24 mouse cellular contexts compared by ENCODE assay signal in the genomic region with DNA sequence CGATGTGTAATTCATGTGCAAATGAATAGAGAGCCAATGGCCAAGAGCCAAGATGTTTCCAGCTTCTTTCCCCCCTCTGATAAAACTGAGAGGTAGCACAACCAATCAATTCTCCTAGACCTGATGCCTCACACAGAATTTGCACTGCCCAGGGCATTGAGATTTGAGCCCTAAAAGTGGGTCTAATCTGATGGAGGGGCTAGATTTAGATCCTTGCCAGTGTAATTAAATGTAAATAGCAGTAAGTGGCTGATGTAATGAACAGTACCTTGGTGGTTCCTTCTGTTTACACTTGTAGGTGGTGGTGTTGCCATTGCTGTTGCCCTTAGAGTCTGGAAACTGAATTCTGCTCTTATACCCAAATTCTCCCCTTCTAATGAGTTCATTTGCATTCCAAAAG. TPM values are rescaled to one million over a fixed set of nuclear protein-coding genes. Genes with fewer than 3 reads are reported as not detected.
DNase-seq lines count a peak whose midpoint lies in the region; ATAC-seq and TF ChIP-seq lines count a peak whose summit lies in the region.
"Had no signal": no experiment of that assay in that cellular context is flagged by ENCODE, and none has a peak within 500 bp of the region (broad histone marks: within the 10 kb centered on the region; RNA-seq: fewer than 3 reads in every experiment).

No protein-coding gene starts in this region.

- WGBS in hindbrain, embryonic 16.5 days = 40% methylated on average over 1 of the region's 1 CpGs
- 40% methylated on average over 1 of the region's 1 CpGs for WGBS in hindbrain, postnatal 0 days
- WGBS in midbrain, embryonic 15.5 days = 35% methylated on average over 1 of the region's 1 CpGs
- WGBS in midbrain, embryonic 11.5 days = 80% methylated on average over 1 of the region's 1 CpGs
- WGBS in forebrain, embryonic 14.5 days = 8% methylated on average over 1 of the region's 1 CpGs

- ATAC-seq in hindbrain, embryonic 16.5 days = no peak
- no peak for ATAC-seq in hindbrain, postnatal 0 days
- ATAC-seq in midbrain, embryonic 15.5 days (replicated peaks) = 0 out of 2 replicates have a peak, but pooled peaks have one; percentile 15
- no peak for ATAC-seq in midbrain, embryonic 11.5 days (ENCODE audit: low FRiP score)
- peak; percentile 73 for ATAC-seq in forebrain, embryonic 14.5 days
- ATAC-seq: activated CD4-positive, CD25-positive, alpha-beta regulatory T cell, adult 4 months; intestine, postnatal 0 days; liver, embryonic 12.5 days; liver, postnatal 0 days had no signal

- H3K4me1 ChIP-seq in hindbrain, embryonic 16.5 days (ENCODE audit: control insufficient read depth, insufficient read depth, low read depth, low read length) = peaks cover 4% of the 10 kb centered on the region
- 0 out of 2 replicates have a peak, but pooled peaks cover 5% of the 10 kb centered on the region for H3K4me1 ChIP-seq in hindbrain, postnatal 0 days (ENCODE audit: insufficient read depth, low read length)
- H3K4me1 ChIP-seq in midbrain, embryonic 15.5 days = peaks cover 26% of the 10 kb centered on the region
- H3K4me1 ChIP-seq in midbrain, embryonic 11.5 days (ENCODE audit: control insufficient read depth, insufficient read depth, low read length) = no peaks in the 10 kb centered on the region
- H3K4me1 ChIP-seq in forebrain, embryonic 14.5 days (ENCODE audit: control insufficient read depth, insufficient read depth, low read length) = peaks cover 12% of the 10 kb centered on the region
- H3K4me1 ChIP-seq: hindbrain, embryonic 12.5 days; liver, embryonic 12.5 days had no signal

- H3K9me3 ChIP-seq in hindbrain, embryonic 16.5 days (ENCODE audit: control insufficient read depth, low read length) = no peaks in the 10 kb centered on the region
- H3K9me3 ChIP-seq in hindbrain, postnatal 0 days (ENCODE audit: low read length) = no peaks in the 10 kb centered on the region
- H3K9me3 ChIP-seq in midbrain, embryonic 15.5 days = no peaks in the 10 kb centered on the region
- H3K9me3 ChIP-seq in midbrain, embryonic 11.5 days (ENCODE audit: control insufficient read depth, low read length) = no peaks in the 10 kb centered on the region
- H3K9me3 ChIP-seq in forebrain, embryonic 14.5 days (replicated peaks; ENCODE audit: control insufficient read depth, low read length) = no peaks in the 10 kb centered on the region
- H3K9me3 ChIP-seq: embryonic facial prominence, embryonic 13.5 days; hindbrain, embryonic 12.5 days; liver, embryonic 12.5 days had no signal

- no peaks in the 10 kb centered on the region for H3K27me3 ChIP-seq in hindbrain, embryonic 16.5 days (replicated peaks; ENCODE audit: control insufficient read depth, insufficient read depth, low read length)
- no peaks in the 10 kb centered on the region for H3K27me3 ChIP-seq in hindbrain, postnatal 0 days (ENCODE audit: insufficient read depth, low read length)
- H3K27me3 ChIP-seq in midbrain, embryonic 15.5 days (replicated peaks) = no peaks in the 10 kb centered on the region
- no peaks in the 10 kb centered on the region for H3K27me3 ChIP-seq in midbrain, embryonic 11.5 days (ENCODE audit: control insufficient read depth, insufficient read depth, low read length)
- no peaks in the 10 kb centered on the region for H3K27me3 ChIP-seq in forebrain, embryonic 14.5 days (replicated peaks; ENCODE audit: control insufficient read depth, insufficient read depth, low read length)
- H3K27me3 ChIP-seq: embryonic facial prominence, embryonic 13.5 days; hindbrain, embryonic 12.5 days; liver, embryonic 12.5 days had no signal

- no peak overlapping the region for H3K4me2 ChIP-seq in hindbrain, embryonic 16.5 days (ENCODE audit: low read length)
- H3K4me2 ChIP-seq in hindbrain, postnatal 0 days (ENCODE audit: low read depth, low read length) = no peak overlapping the region
- no peak overlapping the region for H3K4me2 ChIP-seq in midbrain, embryonic 15.5 days
- H3K4me2 ChIP-seq in midbrain, embryonic 11.5 days = no peak overlapping the region
- no peak overlapping the region for H3K4me2 ChIP-seq in forebrain, embryonic 14.5 days (ENCODE audit: low read length)
- H3K4me2 ChIP-seq: embryonic facial prominence, embryonic 13.5 days; hindbrain, embryonic 12.5 days; liver, embryonic 12.5 days had no signal

- H3K27ac ChIP-seq in hindbrain, embryonic 16.5 days (ENCODE audit: low read depth, low read length) = 0 out of 2 replicates have a peak overlapping the region, but pooled peaks have one; percentile 27
- no peak overlapping the region for H3K27ac ChIP-seq in hindbrain, postnatal 0 days
- no peak overlapping the region for H3K27ac ChIP-seq in midbrain, embryonic 15.5 days
- H3K27ac ChIP-seq in midbrain, embryonic 11.5 days (ENCODE audit: low read depth, low read length) = no peak overlapping the region
- H3K27ac ChIP-seq in forebrain, embryonic 14.5 days (ENCODE audit: low read depth, low read length) = no peak overlapping the region
- H3K27ac ChIP-seq: embryonic facial prominence, embryonic 13.5 days; hindbrain, embryonic 12.5 days; liver, embryonic 12.5 days had no signal

- no peak for TF ChIP-seq CTCF in hindbrain, postnatal 0 days (IDR thresholded peaks at IDR 0.05; ENCODE audit: low read depth)

- no peak overlapping the region for H3K4me3 ChIP-seq in hindbrain, embryonic 16.5 days (ENCODE audit: low read length)
- no peak overlapping the region for H3K4me3 ChIP-seq in hindbrain, postnatal 0 days (ENCODE audit: low read length)
- H3K4me3 ChIP-seq in midbrain, embryonic 15.5 days = no peak overlapping the region
- no peak overlapping the region for H3K4me3 ChIP-seq in midbrain, embryonic 11.5 days (ENCODE audit: low read depth, low read length)
- no peak overlapping the region for H3K4me3 ChIP-seq in forebrain, embryonic 14.5 days (ENCODE audit: low read depth, low read length)
- H3K4me3 ChIP-seq: embryonic facial prominence, embryonic 13.5 days; hindbrain, embryonic 12.5 days; liver, embryonic 12.5 days had no signal

- H3K36me3 ChIP-seq in hindbrain, embryonic 16.5 days (ENCODE audit: control insufficient read depth, insufficient read depth, low read length) = no peaks in the 10 kb centered on the region
- H3K36me3 ChIP-seq in hindbrain, postnatal 0 days (ENCODE audit: insufficient read depth, low read length) = no peaks in the 10 kb centered on the region
- H3K36me3 ChIP-seq in midbrain, embryonic 15.5 days (replicated peaks) = no peaks in the 10 kb centered on the region
- no peaks in the 10 kb centered on the region; the same call in 1 of the 2 replicates for H3K36me3 ChIP-seq in midbrain, embryonic 11.5 days (ENCODE audit: control insufficient read depth, insufficient read depth, low read length)
- H3K36me3 ChIP-seq in forebrain, embryonic 14.5 days (ENCODE audit: control insufficient read depth, insufficient read depth, low read length) = no peaks in the 10 kb centered on the region
- H3K36me3 ChIP-seq: embryonic facial prominence, embryonic 13.5 days; hindbrain, embryonic 12.5 days; liver, embryonic 12.5 days had no signal

- no peak overlapping the region for H3K9ac ChIP-seq in hindbrain, embryonic 16.5 days (ENCODE audit: low read depth, low read length)
- H3K9ac ChIP-seq in hindbrain, postnatal 0 days (replicated peaks; ENCODE audit: low read length) = no peak overlapping the region
- H3K9ac ChIP-seq in midbrain, embryonic 15.5 days = no peak overlapping the region
- H3K9ac ChIP-seq in midbrain, embryonic 11.5 days (ENCODE audit: low read length) = no peak overlapping the region
- H3K9ac ChIP-seq in forebrain, embryonic 14.5 days (ENCODE audit: low read length) = no peak overlapping the region
- H3K9ac ChIP-seq: embryonic facial prominence, embryonic 13.5 days; hindbrain, embryonic 12.5 days; liver, embryonic 12.5 days; liver, postnatal 0 days had no signal

- DNase-seq in hindbrain, postnatal 0 days (ENCODE audit: low spot score) = no peak
- no peak for DNase-seq in midbrain, embryonic 11.5 days (ENCODE audit: low spot score, missing footprints)
- DNase-seq in forebrain, embryonic 14.5 days (ENCODE audit: low spot score) = peak; percentile 40
- no peak for DNase-seq in gastrocnemius, adult 18-20 months (ENCODE audit: low spot score)
- DNase-seq: adrenal gland, adult 2 months; B cell, adult 2 months; cerebellum, adult 9-10 months; gastrocnemius, postnatal 14 days; heart, postnatal 36 days; kidney, adult 9 months; kidney, postnatal 10 days; left cerebral cortex, postnatal 4 days; liver, postnatal 0 days; lung, postnatal 36 days; thymus, adult 2 months; thymus, postnatal 4 days had no signal

RNA-seq across cellular contexts. Expression of gene Cpe, which starts 52.3 kb away (rescaled TPM):
- polyA plus RNA-seq in hindbrain, embryonic 16.5 days (2015; fragmentation: Nextera tagmentation; extraction: Ambion mirVana) = 718 and 866 TPM in 2 replicates
- 614 and 704 TPM in 2 replicates for total RNA-seq in hindbrain, postnatal 0 days (2014; rRNA removed)
- polyA plus RNA-seq in hindbrain, postnatal 0 days (2015; fragmentation: Nextera tagmentation; extraction: Ambion mirVana) = 1,088 and 1,129 TPM in 2 replicates
- polyA plus RNA-seq in midbrain, embryonic 15.5 days (2015; fragmentation: Nextera tagmentation; extraction: Ambion mirVana) = 862 and 895 TPM in 2 replicates
- polyA plus RNA-seq in midbrain, embryonic 11.5 days (2014; fragmentation: Nextera tagmentation; extraction: Ambion mirVana) = 356 and 390 TPM in 2 replicates
- 438 and 505 TPM in 2 replicates for polyA plus RNA-seq in forebrain, embryonic 14.5 days (2014; fragmentation: Nextera tagmentation; extraction: Ambion mirVana)
- 100 to 1,000 TPM; 215 to 272 TPM for total RNA-seq in gastrocnemius, adult 18-20 months (2021)
- total RNA-seq: granulocyte monocyte progenitor cell, adult 5-6 weeks had no signal

Comparison
In these comparisons a context has a peak if more than half of its experiments do, and no peak if none do; other contexts are left out.
1. ATAC-seq: peak in midbrain, embryonic 15.5 days (single experiment) and forebrain, embryonic 14.5 days (single experiment); none in hindbrain, embryonic 16.5 days (single experiment), hindbrain, postnatal 0 days (single experiment) and midbrain, embryonic 11.5 days (single experiment).